Mouse (Mus musculus) heart, embryonic 12.5 days (tissue): ENCODE data around the gene Ctf2. TPM values are rescaled to one million over a fixed set of nuclear protein-coding genes. Genes with fewer than 3 reads are reported as not detected.
A peak's percentile ranks its signal among the peaks of the same experiment; 100 is the strongest.

Experiments
- ATAC-seq: fragments of 200-750 bp; cut with Nextera tagmentation; 2 replicates; pipeline ENCODE4 v1.8.0; 2017; ENCODE audit warnings: moderate TSS enrichment, moderate library complexity; ENCODE audit not compliant: insufficient number of reproducible peaks, low FRiP score
- H3K27ac ChIP-seq: fragments of 300-500 bp; sonication (generic); 2 replicates; pipeline ENCODE4 v1.5.1; 2016; ENCODE audit warnings: mild to moderate bottlenecking, moderate library complexity; ENCODE audit not compliant: poor library complexity, severe bottlenecking
- H3K27me3 ChIP-seq: fragments of 300-500 bp; sonication (generic); replicated peaks from 2 replicates; pipeline ENCODE4 v1.6.1; 2016; ENCODE audit warnings: mild to moderate bottlenecking, moderate library complexity
- H3K36me3 ChIP-seq: fragments of 300-500 bp; sonication (generic); 2 replicates; pipeline ENCODE4 v1.6.1; 2016; ENCODE audit warnings: mild to moderate bottlenecking, moderate library complexity
- H3K4me1 ChIP-seq: fragments of 300-500 bp; sonication (generic); replicated peaks from 2 replicates; pipeline ENCODE4 v1.6.1; 2016; ENCODE audit warnings: mild to moderate bottlenecking
- H3K4me2 ChIP-seq: fragments of 300-500 bp; sonication (generic); 2 replicates; pipeline ENCODE4 v1.6.1; 2016; ENCODE audit warnings: mild to moderate bottlenecking, moderate library complexity
- H3K4me3 ChIP-seq: fragments of 300-500 bp; sonication (generic); 2 replicates; pipeline ENCODE4 v1.5.1; 2016; ENCODE audit warnings: mild to moderate bottlenecking
- H3K9ac ChIP-seq: fragments of 300-500 bp; sonication (generic); 2 replicates; pipeline ENCODE4 v1.6.1; 2016; ENCODE audit warnings: mild to moderate bottlenecking, moderate library complexity
- H3K9me3 ChIP-seq: fragments of 300-500 bp; sonication (generic); replicated peaks from 2 replicates; pipeline ENCODE4 v1.6.1; 2016; ENCODE audit warnings: mild to moderate bottlenecking, moderate library complexity
- WGBS: fragments of 180-500 bp; shearing (Covaris S2); methylation state at CpG from one replicate; pipeline ENCODE4 v1.1.7; 2016; 5-methylcytosine and 5-hydroxymethylcytosine counted together
- polyA plus RNA-seq: library from polyadenylated mRNA; unstranded; fragments of >200 nt; fragmentation: Nextera tagmentation; extraction: Ambion mirVana; gene quantifications from 2 replicates; pipeline ENCODE4 v1.2.1, GENCODE M21; 2016

The Ctf2 gene
- polyA plus RNA-seq, 1 experiment from 2014 or later, result not detected

GRCm38 (mm10) chr7:127759716-127760115 lies 27.8 kb upstream of the Ctf2 start:
- Histone ChIP-seq H3K36me3 (peaks cover 63% of the 10 kb centered on the region), H3K4me1 (peaks cover 12% of the 10 kb centered on the region), H3K4me2 (peak overlapping the region; percentile 24; the same call in 1 of the 2 replicates), H3K4me3 (no peak overlapping the region), H3K9me3 (no peaks in the 10 kb centered on the region), H3K27ac (no peak overlapping the region), H3K27me3 (peaks cover 47% of the 10 kb centered on the region), H3K9ac (no peak overlapping the region)
- 9% methylated on average over 6 of the region's 6 CpGs for WGBS
- ATAC-seq, result no peak

- no peaks in the 10 kb centered on the region for H3K9me3 ChIP-seq
- peaks cover 66% of the 10 kb centered on the region for H3K27me3 ChIP-seq
- no peaks in the 10 kb centered on the region for H3K4me1 ChIP-seq
- H3K36me3 ChIP-seq, result peaks cover 90% of the 10 kb centered on the region
- H3K9ac ChIP-seq, result no peak overlapping the region
- H3K4me3 ChIP-seq, result no peak overlapping the region
- H3K27ac ChIP-seq, result no peak overlapping the region
- 83% methylated on average over 7 of the region's 7 CpGs for WGBS
- H3K4me2 ChIP-seq, result no peak overlapping the region
- no peak for ATAC-seq
Observed at GRCm38 (mm10) chr7:127753741-127754140, 21.8 kb upstream of the Ctf2 start.

- Histone ChIP-seq H3K27ac (no peak overlapping the region), H3K27me3 (peaks cover 61% of the 10 kb centered on the region), H3K9ac (no peak overlapping the region), H3K4me1 (peaks cover 6% of the 10 kb centered on the region; the same call in 1 of the 2 replicates), H3K36me3 (peaks cover 90% of the 10 kb centered on the region), H3K9me3 (no peaks in the 10 kb centered on the region), H3K4me3 (no peak overlapping the region), H3K4me2 (no peak overlapping the region)
- WGBS, result 80% methylated on average over 5 of the region's 5 CpGs
- ATAC-seq, result no peak
Observed at GRCm38 (mm10) chr7:127753158-127753557, 21.2 kb upstream of the Ctf2 start.

GRCm38 (mm10) chr7:127752069-127752468 lies 20.1 kb upstream of the Ctf2 start:
- 88% methylated on average over 27 of the region's 27 CpGs for WGBS
- Histone ChIP-seq H3K36me3 (peaks cover 83% of the 10 kb centered on the region), H3K27ac (no peak overlapping the region), H3K4me2 (no peak overlapping the region), H3K27me3 (peaks cover 50% of the 10 kb centered on the region), H3K4me1 (peaks cover 16% of the 10 kb centered on the region), H3K9ac (no peak overlapping the region), H3K4me3 (no peak overlapping the region), H3K9me3 (no peaks in the 10 kb centered on the region)
- ATAC-seq, result no peak

- Histone ChIP-seq H3K4me3 (no peak overlapping the region), H3K36me3 (peaks cover 78% of the 10 kb centered on the region), H3K4me2 (no peak overlapping the region), H3K27me3 (peaks cover 46% of the 10 kb centered on the region), H3K27ac (no peak overlapping the region), H3K9ac (no peak overlapping the region), H3K4me1 (peaks cover 19% of the 10 kb centered on the region), H3K9me3 (no peaks in the 10 kb centered on the region)
- WGBS, result 87% methylated on average over 5 of the region's 5 CpGs
- ATAC-seq, result no peak
Observed at GRCm38 (mm10) chr7:127751619-127752018, 19.7 kb upstream of the Ctf2 start.

- H3K27ac ChIP-seq, result no peak overlapping the region
- peaks cover 19% of the 10 kb centered on the region for H3K4me1 ChIP-seq
- WGBS, result 87% methylated on average over 19 of the region's 19 CpGs
- H3K4me3 ChIP-seq, result no peak overlapping the region
- peaks cover 34% of the 10 kb centered on the region; the same call in 1 of the 2 replicates for H3K27me3 ChIP-seq
- no peak for ATAC-seq
- H3K9me3 ChIP-seq, result no peaks in the 10 kb centered on the region
- no peak overlapping the region for H3K4me2 ChIP-seq
- no peak overlapping the region for H3K9ac ChIP-seq
- peaks cover 70% of the 10 kb centered on the region for H3K36me3 ChIP-seq
Observed at GRCm38 (mm10) chr7:127750131-127751127, 18.5 kb upstream of the Ctf2 start.

GRCm38 (mm10) chr7:127748235-127748560 lies 16.2 kb upstream of the Ctf2 start:
- Histone ChIP-seq H3K9me3 (no peaks in the 10 kb centered on the region), H3K4me1 (peaks cover 24% of the 10 kb centered on the region), H3K36me3 (peaks cover 52% of the 10 kb centered on the region), H3K9ac (0 out of 2 replicates have a peak overlapping the region, but pooled peaks have one; percentile 16), H3K27ac (no peak overlapping the region), H3K4me3 (peak overlapping the region; percentile 95; the same call in 1 of the 2 replicates), H3K4me2 (peak overlapping the region; percentile 98; the same call in 1 of the 2 replicates), H3K27me3 (peaks cover 16% of the 10 kb centered on the region; the same call in 1 of the 2 replicates)
- ATAC-seq, result no peak
- 94% methylated on average over 28 of the region's 28 CpGs for WGBS

- ATAC-seq, result no peak
- peak overlapping the region; percentile 98 for H3K4me2 ChIP-seq
- peaks cover 24% of the 10 kb centered on the region for H3K4me1 ChIP-seq
- peak overlapping the region; percentile 92 for H3K9ac ChIP-seq
- H3K27ac ChIP-seq, result no peak overlapping the region
- H3K36me3 ChIP-seq, result peaks cover 47% of the 10 kb centered on the region
- H3K9me3 ChIP-seq, result no peaks in the 10 kb centered on the region
- H3K4me3 ChIP-seq, result peak overlapping the region; percentile 95
- H3K27me3 ChIP-seq, result peaks cover 15% of the 10 kb centered on the region; the same call in 1 of the 2 replicates
- WGBS, result 63% methylated on average over 6 of the region's 6 CpGs
Observed at GRCm38 (mm10) chr7:127747559-127748234, 15.7 kb upstream of the Ctf2 start.

GRCm38 (mm10) chr7:127746494-127747491 lies 14.8 kb upstream of the Ctf2 start:
- Histone ChIP-seq H3K36me3 (peaks cover 39% of the 10 kb centered on the region), H3K9me3 (no peaks in the 10 kb centered on the region), H3K27ac (peak overlapping the region; percentile 83), H3K27me3 (peaks cover 15% of the 10 kb centered on the region; the same call in 1 of the 2 replicates), H3K4me1 (peaks cover 24% of the 10 kb centered on the region), H3K4me2 (peak overlapping the region; percentile 98), H3K4me3 (peak overlapping the region; percentile 95), H3K9ac (peak overlapping the region; percentile 92)
- WGBS, result under 1% methylated on average over 44 of the region's 62 CpGs
- ATAC-seq, result peak; percentile 29
